Mouse (Mus musculus) forebrain, embryonic 12.5 days (tissue): Measurements from ENCODE around the gene Ggact. TPM values are rescaled to one million over a fixed set of nuclear protein-coding genes. Genes with fewer than 3 reads are reported as not detected.
A peak's percentile ranks its signal among the peaks of the same experiment; 100 is the strongest.

ENCODE experiments used
- ATAC-seq: fragments of 200-750 bp; cut with Nextera tagmentation; 2 replicates; pipeline ENCODE4 v1.8.0; 2017; ENCODE audit warnings: moderate TSS enrichment; ENCODE audit not compliant: low FRiP score
- H3K27ac ChIP-seq: fragments of 300-500 bp; sonication (generic); 2 replicates; pipeline ENCODE4 v1.5.1; 2016; ENCODE audit warnings: mild to moderate bottlenecking
- H3K27me3 ChIP-seq: fragments of 300-500 bp; sonication (generic); 2 replicates; pipeline ENCODE4 v1.6.1; 2016; ENCODE audit warnings: mild to moderate bottlenecking
- H3K36me3 ChIP-seq: fragments of 300-500 bp; sonication (generic); replicated peaks from 2 replicates; pipeline ENCODE4 v1.6.1; 2016; ENCODE audit warnings: mild to moderate bottlenecking
- H3K4me1 ChIP-seq: fragments of 300-500 bp; sonication (generic); 2 replicates; pipeline ENCODE4 v1.6.1; 2016
- H3K4me2 ChIP-seq: fragments of 300-500 bp; sonication (generic); 2 replicates; pipeline ENCODE4 v1.6.1; 2016; ENCODE audit warnings: mild to moderate bottlenecking, moderate library complexity
- H3K4me3 ChIP-seq: fragments of 300-500 bp; sonication (generic); replicated peaks from 2 replicates; pipeline ENCODE4 v1.5.1; 2016; ENCODE audit warnings: mild to moderate bottlenecking
- H3K9ac ChIP-seq: fragments of 300-500 bp; sonication (generic); 2 replicates; pipeline ENCODE4 v1.6.1; 2016; ENCODE audit warnings: mild to moderate bottlenecking
- H3K9me3 ChIP-seq: fragments of 300-500 bp; sonication (generic); 2 replicates; pipeline ENCODE4 v1.6.1; 2016
- WGBS: fragments of 180-500 bp; shearing (Covaris S2); methylation state at CpG from one replicate; pipeline ENCODE4 v1.1.7; 2016; 5-methylcytosine and 5-hydroxymethylcytosine counted together
- polyA plus RNA-seq: library from polyadenylated mRNA; unstranded; fragments of >200 nt; fragmentation: Nextera tagmentation; extraction: Ambion mirVana; gene quantifications from 2 replicates; pipeline ENCODE4 v1.2.1, GENCODE M21; 2016

Gene Ggact
- polyA plus RNA-seq, 1 experiment from 2014 or later, result 6.3 TPM

DNA sequence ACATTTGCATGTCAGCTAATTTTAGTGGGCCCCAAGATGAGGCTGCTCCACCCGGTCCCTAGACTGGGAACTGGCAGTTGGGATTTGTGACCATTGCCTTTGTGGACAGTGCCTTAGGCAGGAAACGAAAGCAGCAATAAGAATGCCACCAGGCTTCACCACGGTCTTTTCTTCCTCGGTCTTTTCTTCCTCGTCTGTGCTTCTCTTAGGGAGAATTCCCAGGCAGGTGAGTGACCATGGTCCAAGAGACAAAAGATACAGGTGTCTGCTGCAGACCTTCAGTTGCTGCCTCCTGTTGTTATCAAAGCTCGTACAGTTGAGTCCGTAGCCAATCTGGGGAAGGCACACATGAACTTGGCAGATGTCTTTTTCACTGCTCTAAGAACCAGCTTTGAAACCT, 33.3 kb downstream of the Ggact start:
- Histone ChIP-seq H3K9ac (no peak overlapping the region), H3K4me1 (peaks cover 37% of the 10 kb centered on the region), H3K36me3 (no peaks in the 10 kb centered on the region), H3K27ac (no peak overlapping the region), H3K4me2 (no peak overlapping the region), H3K4me3 (no peak overlapping the region), H3K27me3 (peaks cover 19% of the 10 kb centered on the region), H3K9me3 (no peaks in the 10 kb centered on the region)
- no peak for ATAC-seq
- WGBS, result 68% methylated on average over 7 of the region's 7 CpGs

- no peak overlapping the region for H3K27ac ChIP-seq
- H3K36me3 ChIP-seq, result no peaks in the 10 kb centered on the region
- H3K27me3 ChIP-seq, result peaks cover 35% of the 10 kb centered on the region
- H3K9ac ChIP-seq, result no peak overlapping the region
- H3K4me3 ChIP-seq, result no peak overlapping the region
- 90% methylated on average over 3 of the region's 3 CpGs for WGBS
- peaks cover 29% of the 10 kb centered on the region for H3K4me1 ChIP-seq
- no peak overlapping the region for H3K4me2 ChIP-seq
- H3K9me3 ChIP-seq, result no peaks in the 10 kb centered on the region
- ATAC-seq, result no peak
Observed at GRCm38 (mm10) chr14:122877787-122878186, 35.8 kb downstream of the Ggact start.

DNA sequence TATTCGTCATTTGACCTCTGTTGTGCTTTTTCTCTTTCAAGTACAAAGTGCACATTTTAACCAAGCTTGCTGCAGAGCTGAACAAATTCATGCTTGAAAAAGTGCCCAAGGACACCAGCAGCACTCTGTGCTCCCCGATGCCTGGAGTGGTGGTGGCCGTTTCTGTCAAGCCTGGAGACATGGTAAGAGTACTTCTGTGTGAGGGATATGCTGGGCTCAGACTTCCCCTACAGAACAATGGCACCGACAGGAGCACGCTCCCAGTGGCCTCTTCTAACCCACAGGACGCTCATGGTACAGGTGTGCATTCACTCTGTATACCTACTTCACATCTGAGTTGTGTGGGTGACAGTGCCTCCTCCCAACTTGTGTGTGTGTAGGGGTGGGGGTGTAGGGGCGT, 36.8 kb downstream of the Ggact start:
- Histone ChIP-seq H3K4me1 (peaks cover 27% of the 10 kb centered on the region), H3K4me3 (no peak overlapping the region), H3K27ac (no peak overlapping the region), H3K36me3 (no peaks in the 10 kb centered on the region), H3K9me3 (no peaks in the 10 kb centered on the region), H3K9ac (no peak overlapping the region), H3K4me2 (no peak overlapping the region), H3K27me3 (peaks cover 38% of the 10 kb centered on the region)
- 70% methylated on average over 7 of the region's 7 CpGs for WGBS
- no peak for ATAC-seq

GRCm38 (mm10) chr14:122876163-122876562, 37.4 kb downstream of the Ggact start:
- Histone ChIP-seq H3K9me3 (no peaks in the 10 kb centered on the region), H3K36me3 (no peaks in the 10 kb centered on the region), H3K4me2 (no peak overlapping the region), H3K4me3 (no peak overlapping the region), H3K27me3 (peaks cover 39% of the 10 kb centered on the region), H3K27ac (no peak overlapping the region), H3K4me1 (peaks cover 23% of the 10 kb centered on the region), H3K9ac (no peak overlapping the region)
- ATAC-seq, result peak; percentile 87
- 1% methylated on average over 6 of the region's 6 CpGs for WGBS

DNA sequence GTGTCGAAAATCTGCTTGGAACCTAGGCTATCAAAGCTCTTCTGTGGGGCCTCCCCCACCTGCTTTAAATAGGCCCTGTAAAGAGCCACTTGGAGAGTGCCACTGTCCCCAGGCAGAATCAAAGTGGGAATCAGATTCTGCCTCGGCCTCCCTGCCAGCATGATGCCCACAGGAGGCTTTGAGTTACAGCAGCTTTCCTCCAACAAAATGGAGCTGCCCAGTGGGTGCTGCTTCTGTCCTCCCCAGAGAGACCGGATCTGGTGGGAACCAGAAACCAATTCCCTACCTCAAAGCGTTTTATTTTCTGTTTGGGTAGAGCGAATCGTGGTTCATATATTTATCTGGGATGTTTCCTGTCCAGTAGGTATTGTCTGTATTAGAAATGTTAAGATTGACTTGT, 37.9 kb downstream of the Ggact start:
- H3K4me2 ChIP-seq, result no peak overlapping the region
- ATAC-seq, result peak; percentile 14; the same call in 1 of the 2 replicates
- peaks cover 44% of the 10 kb centered on the region for H3K27me3 ChIP-seq
- H3K27ac ChIP-seq, result peak overlapping the region; percentile 61
- peaks cover 23% of the 10 kb centered on the region for H3K4me1 ChIP-seq
- H3K9me3 ChIP-seq, result no peaks in the 10 kb centered on the region
- no peak overlapping the region for H3K9ac ChIP-seq
- 37% methylated on average over 6 of the region's 6 CpGs for WGBS
- no peaks in the 10 kb centered on the region for H3K36me3 ChIP-seq
- no peak overlapping the region for H3K4me3 ChIP-seq

DNA sequence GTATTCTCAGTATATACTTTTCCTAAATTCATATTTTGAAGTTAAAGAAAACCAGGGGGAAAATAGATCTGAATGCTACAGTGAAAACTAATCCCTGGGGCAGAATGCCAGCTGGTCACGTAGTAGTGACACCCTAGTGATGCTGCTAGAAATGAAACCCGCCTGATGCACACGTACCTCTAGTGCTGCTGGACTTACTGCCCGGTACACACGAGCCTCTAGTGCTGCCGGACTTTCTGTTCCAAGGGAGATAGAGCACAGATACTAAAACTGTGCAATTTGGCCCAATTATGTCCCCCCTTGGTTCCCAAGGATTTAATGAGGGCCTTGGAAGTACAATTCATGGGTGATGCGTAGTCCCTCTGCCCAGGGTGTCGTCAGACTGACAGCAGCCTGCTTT, 38.5 kb downstream of the Ggact start:
- H3K4me1 ChIP-seq, result peaks cover 23% of the 10 kb centered on the region
- no peak; the same call in 1 of the 2 replicates for ATAC-seq

DNA sequence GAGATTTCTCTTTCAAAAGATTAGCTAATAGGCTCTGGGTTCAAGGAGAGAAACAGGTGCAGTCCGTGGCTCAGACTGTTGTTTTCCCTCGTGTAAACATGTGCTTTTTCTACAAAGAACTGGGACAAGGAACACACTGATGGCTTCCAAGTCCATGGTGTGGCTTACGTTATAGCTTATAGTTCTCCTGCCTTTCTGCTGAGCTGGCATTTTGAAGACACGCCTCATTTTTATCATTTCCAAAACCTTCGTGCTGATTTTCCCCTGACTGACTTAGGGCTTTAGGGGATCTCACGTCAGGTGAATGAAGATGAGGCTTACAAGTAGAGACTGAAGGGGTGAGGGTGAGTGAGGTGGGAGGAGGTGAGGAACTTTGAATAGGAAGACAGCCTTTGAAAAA, 40.9 kb downstream of the Ggact start:
- 71% methylated on average over 6 of the region's 6 CpGs for WGBS
- Histone ChIP-seq H3K9me3 (no peaks in the 10 kb centered on the region), H3K4me3 (no peak overlapping the region), H3K4me2 (no peak overlapping the region; the same call in 1 of the 2 replicates), H3K9ac (no peak overlapping the region), H3K36me3 (no peaks in the 10 kb centered on the region), H3K27me3 (peaks cover 46% of the 10 kb centered on the region), H3K4me1 (peaks cover 25% of the 10 kb centered on the region), H3K27ac (no peak overlapping the region)
- ATAC-seq, result no peak

More for the DNA sequence above, 38.5 kb downstream of the Ggact start:
- no peak overlapping the region for H3K4me2 ChIP-seq
- H3K9ac ChIP-seq, result no peak overlapping the region
- no peaks in the 10 kb centered on the region for H3K36me3 ChIP-seq
- H3K4me3 ChIP-seq, result no peak overlapping the region
- H3K9me3 ChIP-seq, result no peaks in the 10 kb centered on the region
- H3K27me3 ChIP-seq, result peaks cover 44% of the 10 kb centered on the region
- peak overlapping the region; percentile 61 for H3K27ac ChIP-seq
- 43% methylated on average over 8 of the region's 8 CpGs for WGBS

DNA sequence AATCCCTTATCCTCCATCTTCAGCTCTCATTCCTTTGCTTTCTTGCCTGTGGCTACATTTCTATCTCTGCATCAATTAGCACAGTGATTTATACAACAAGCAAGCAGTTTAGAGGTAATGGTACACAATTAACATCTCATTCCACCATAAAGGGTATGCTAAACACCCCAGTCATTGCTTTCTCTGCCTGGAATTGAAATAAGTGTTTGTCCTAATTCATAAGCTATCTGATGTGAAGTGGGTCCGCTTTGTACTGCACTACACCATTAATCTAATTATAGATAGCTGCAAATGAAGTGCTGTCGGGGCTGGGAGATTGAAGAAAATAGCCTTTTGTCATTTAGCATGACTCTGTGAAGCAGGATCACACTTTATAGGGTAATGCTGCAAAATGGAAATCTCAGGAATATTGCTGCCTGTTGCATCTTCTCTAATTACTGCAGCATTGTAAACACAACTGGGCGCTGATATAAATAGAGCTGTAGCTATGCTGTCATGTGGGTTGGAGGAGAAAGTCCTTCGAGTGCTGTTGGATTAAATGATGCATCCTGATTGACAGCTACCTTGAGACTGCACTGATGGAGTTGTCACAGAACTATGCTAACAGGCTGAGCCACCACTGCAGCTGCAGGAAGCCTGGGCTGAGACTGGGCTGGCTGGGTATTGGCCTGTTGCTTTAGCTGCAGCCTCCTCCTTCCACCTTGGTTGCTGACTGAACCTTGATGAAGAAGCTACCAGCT, 41.5 kb downstream of the Ggact start:
- 15% methylated on average over 4 of the region's 4 CpGs for WGBS
- H3K4me1 ChIP-seq, result peaks cover 25% of the 10 kb centered on the region
- no peak overlapping the region for H3K27ac ChIP-seq
- H3K9me3 ChIP-seq, result no peaks in the 10 kb centered on the region
- ATAC-seq, result peak; percentile 73
- H3K4me3 ChIP-seq, result no peak overlapping the region
- no peaks in the 10 kb centered on the region for H3K36me3 ChIP-seq
- no peak overlapping the region for H3K9ac ChIP-seq
- H3K4me2 ChIP-seq, result no peak overlapping the region; the same call in 1 of the 2 replicates
- peaks cover 48% of the 10 kb centered on the region for H3K27me3 ChIP-seq

DNA sequence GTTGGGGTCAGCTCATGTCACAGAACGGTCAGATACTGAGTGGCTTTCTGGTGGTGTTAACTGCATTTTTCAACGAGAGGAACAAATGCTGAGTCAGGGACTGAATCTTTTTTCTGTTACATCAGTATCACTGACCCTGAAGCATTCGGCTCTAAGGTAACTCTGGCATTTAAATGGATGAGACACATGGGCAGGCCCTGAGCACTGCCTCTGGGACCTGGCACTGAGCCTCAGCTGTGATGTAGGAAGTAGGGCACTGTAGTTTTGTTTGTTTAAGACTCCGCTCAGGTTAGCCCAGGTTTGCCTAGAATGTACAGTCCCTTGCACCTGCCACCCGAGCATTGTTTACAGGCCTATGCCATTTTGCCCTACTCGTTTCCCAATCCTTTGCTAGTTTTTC, 43.7 kb downstream of the Ggact start:
- Histone ChIP-seq H3K4me1 (peaks cover 14% of the 10 kb centered on the region), H3K9ac (no peak overlapping the region), H3K27me3 (peaks cover 42% of the 10 kb centered on the region), H3K4me2 (no peak overlapping the region), H3K36me3 (no peaks in the 10 kb centered on the region), H3K27ac (no peak overlapping the region), H3K4me3 (no peak overlapping the region), H3K9me3 (no peaks in the 10 kb centered on the region)
- ATAC-seq, result no peak
- WGBS, result 77% methylated on average over 6 of the region's 6 CpGs

GRCm38 (mm10) chr14:122867531-122868285, 45.8 kb downstream of the Ggact start:
- no peaks in the 10 kb centered on the region for H3K36me3 ChIP-seq
- no peak overlapping the region for H3K4me2 ChIP-seq
- peaks cover 12% of the 10 kb centered on the region for H3K4me1 ChIP-seq
- H3K27ac ChIP-seq, result no peak overlapping the region
- peaks cover 28% of the 10 kb centered on the region for H3K27me3 ChIP-seq
- H3K9ac ChIP-seq, result no peak overlapping the region
- no peaks in the 10 kb centered on the region for H3K9me3 ChIP-seq
- 87% methylated on average over 4 of the region's 4 CpGs for WGBS
- H3K4me3 ChIP-seq, result no peak overlapping the region
- no peak for ATAC-seq

DNA sequence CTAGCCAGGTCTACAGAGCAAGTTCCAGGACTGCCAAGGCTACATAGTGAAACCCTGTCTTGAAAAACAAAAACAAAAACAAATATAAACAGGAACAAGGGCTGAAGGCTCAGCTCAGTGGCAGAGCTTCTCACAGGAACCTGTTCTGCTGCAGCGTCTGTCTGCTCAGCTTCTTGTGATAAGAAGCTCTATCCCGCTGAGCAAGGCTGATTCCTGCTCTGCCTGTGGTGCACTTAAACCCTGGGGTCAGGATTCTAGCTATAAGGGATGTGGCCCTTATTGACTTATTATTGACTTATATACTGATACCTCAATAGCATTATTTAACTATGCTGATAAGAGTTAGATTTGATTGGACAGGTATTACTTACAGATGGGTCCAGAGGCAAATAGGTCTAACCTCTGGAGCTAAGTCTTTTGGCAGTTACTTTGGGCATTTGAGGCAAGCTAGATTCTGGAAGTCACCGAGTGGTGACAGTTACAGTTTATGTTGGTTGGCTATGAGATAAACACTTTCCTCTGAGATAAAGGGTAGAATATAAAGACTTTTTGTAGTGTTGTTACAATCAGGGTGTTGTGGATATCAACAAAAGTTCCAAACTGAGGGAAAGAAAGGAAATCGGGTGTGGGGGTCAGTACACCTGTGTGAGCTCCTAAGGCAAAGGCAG, 48.0 kb downstream of the Ggact start:
- WGBS, result 89% methylated on average over 4 of the region's 4 CpGs
- H3K9ac ChIP-seq, result no peak overlapping the region
- no peaks in the 10 kb centered on the region for H3K36me3 ChIP-seq
- no peak overlapping the region for H3K27ac ChIP-seq
- no peak overlapping the region for H3K4me3 ChIP-seq
- no peak overlapping the region for H3K4me2 ChIP-seq
- peaks cover 20% of the 10 kb centered on the region for H3K27me3 ChIP-seq
- no peaks in the 10 kb centered on the region for H3K9me3 ChIP-seq
- no peak for ATAC-seq
- peaks cover 9% of the 10 kb centered on the region; the same call in 1 of the 2 replicates for H3K4me1 ChIP-seq

- H3K9ac ChIP-seq, result no peak overlapping the region
- no peak overlapping the region for H3K4me3 ChIP-seq
- peak overlapping the region; percentile 59 for H3K27ac ChIP-seq
- ATAC-seq, result peak; percentile 75; the same call in 1 of the 2 replicates
- H3K27me3 ChIP-seq, result peaks cover 7% of the 10 kb centered on the region; the same call in 1 of the 2 replicates
- no peaks in the 10 kb centered on the region for H3K36me3 ChIP-seq
- H3K9me3 ChIP-seq, result 0 out of 2 replicates have a peak, but pooled peaks cover 3% of the 10 kb centered on the region
- peaks cover 7% of the 10 kb centered on the region; the same call in 1 of the 2 replicates for H3K4me1 ChIP-seq
- no peak overlapping the region for H3K4me2 ChIP-seq
- WGBS, result 24% methylated on average over 4 of the region's 4 CpGs
Observed at GRCm38 (mm10) chr14:122862623-122863022, 50.9 kb downstream of the Ggact start.
